Mouse (Mus musculus) E14TG2a.4 (cell line): Measurements from ENCODE around the gene Flad1.

ENCODE experiments used
- CTCF ChIP-seq: conservative IDR thresholded peaks from 2 replicates; pipeline ENCODE4 v1.5.1; 2014; ENCODE audit warnings: low read length
- NANOG ChIP-seq: IDR thresholded peaks from 2 replicates; pipeline ENCODE4 v1.6.1; 2014; ENCODE audit warnings: borderline replicate concordance, low read length, mixed read lengths
- POU5F1 ChIP-seq: IDR thresholded peaks from 2 replicates; pipeline ENCODE4 v1.6.1; 2014; ENCODE audit warnings: low read length, borderline replicate concordance

DNA sequence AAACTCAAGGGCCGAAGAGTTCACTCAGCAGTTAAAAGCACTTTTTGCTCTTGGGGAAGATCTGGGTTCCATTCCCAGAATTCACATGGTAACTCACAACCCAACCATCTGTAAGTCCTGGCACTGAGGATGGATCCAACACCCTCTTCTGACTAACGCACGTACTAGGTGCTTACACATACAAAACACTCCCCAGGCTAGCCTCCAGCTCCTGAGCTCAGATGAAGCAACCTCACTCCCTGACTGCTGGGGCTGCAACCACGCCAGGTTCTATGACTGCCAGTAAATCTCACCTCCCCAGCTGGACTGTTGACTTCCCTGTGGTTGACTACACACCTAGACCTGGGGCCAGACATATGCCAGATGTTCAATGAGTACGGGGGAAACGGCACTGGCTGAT, 4.8 kb downstream of the Flad1 start:
- TF ChIP-seq CTCF (no peak), NANOG (no peak), POU5F1 (no peak)
